Mouse (Mus musculus): Measurements from ENCODE around the gene Pbld2. TPM values are rescaled to one million over a fixed set of nuclear protein-coding genes. Genes with fewer than 3 reads are reported as not detected.

The Pbld2 gene
- polyA plus RNA-seq, 1 experiment from 2014 or later = 0.94 TPM

DNA sequence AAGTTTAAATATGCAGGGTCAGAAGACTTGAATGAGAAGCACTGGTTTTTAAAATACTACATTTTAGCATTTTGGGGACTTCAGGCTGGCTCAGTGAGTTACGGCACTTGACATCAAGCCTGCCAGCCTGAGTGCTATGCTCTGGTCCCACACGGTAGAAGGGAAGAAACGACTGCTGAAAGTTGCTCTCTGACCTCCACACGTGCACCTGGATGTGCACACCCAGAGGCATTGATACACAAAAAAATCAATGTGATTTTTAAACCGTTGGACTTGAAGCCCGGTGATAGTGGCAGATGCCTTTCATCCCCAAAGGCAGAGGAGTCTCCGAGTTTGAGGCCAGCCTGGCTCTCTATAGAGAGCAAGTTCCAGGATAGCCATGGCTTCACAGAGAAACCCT lies 67.8 kb downstream of the Pbld2 start:
- 73% methylated on average over 7 of the region's 7 CpGs for WGBS
- peaks cover 39% of the 10 kb centered on the region for H3K4me1 ChIP-seq

GRCm38 (mm10) chr10:63092616-63093550 lies 68.8 kb downstream of the Pbld2 start:
- Histone ChIP-seq H3K9me3 (replicated peaks) (no peaks in the 10 kb centered on the region), H3K4me1 (peaks cover 46% of the 10 kb centered on the region), H3K36me3 (no peaks in the 10 kb centered on the region), H3K27me3 (ENCODE audit: low read depth, poor library complexity, severe bottlenecking) (peaks cover 31% of the 10 kb centered on the region), H3K4me3 (no peak overlapping the region), H3K27ac (no peak overlapping the region)
- WGBS = 72% methylated on average over 10 of the region's 10 CpGs
- DNase-seq (ENCODE audit: low spot score) = no peak

More for the DNA sequence above, 67.8 kb downstream of the Pbld2 start:
- Histone ChIP-seq H3K9me3 (replicated peaks) (no peaks in the 10 kb centered on the region), H3K27ac (no peak overlapping the region), H3K4me3 (no peak overlapping the region), H3K27me3 (ENCODE audit: low read depth, poor library complexity, severe bottlenecking) (peaks cover 26% of the 10 kb centered on the region), H3K36me3 (no peaks in the 10 kb centered on the region)
- DNase-seq (ENCODE audit: low spot score) = no peak

- Histone ChIP-seq H3K27me3 (ENCODE audit: low read depth, poor library complexity, severe bottlenecking) (peaks cover 43% of the 10 kb centered on the region), H3K4me3 (no peak overlapping the region), H3K36me3 (no peaks in the 10 kb centered on the region), H3K4me1 (peaks cover 46% of the 10 kb centered on the region), H3K27ac (no peak overlapping the region), H3K9me3 (replicated peaks) (no peaks in the 10 kb centered on the region)
- WGBS = 42% methylated on average over 2 of the region's 2 CpGs
- DNase-seq (ENCODE audit: low spot score) = no peak
These were observed 72.6 kb downstream of the Pbld2 start for GRCm38 (mm10) chr10:63096757-63097156.

GRCm38 (mm10) chr10:63098191-63098590 lies 74.1 kb downstream of the Pbld2 start:
- Histone ChIP-seq H3K9me3 (replicated peaks) (no peaks in the 10 kb centered on the region), H3K36me3 (no peaks in the 10 kb centered on the region), H3K27me3 (ENCODE audit: low read depth, poor library complexity, severe bottlenecking) (peaks cover 48% of the 10 kb centered on the region), H3K4me1 (peaks cover 42% of the 10 kb centered on the region), H3K4me3 (no peak overlapping the region), H3K27ac (no peak overlapping the region)
- DNase-seq (ENCODE audit: low spot score) = no peak
- 75% methylated on average over 12 of the region's 12 CpGs for WGBS

GRCm38 (mm10) chr10:63099521-63099920 lies 75.4 kb downstream of the Pbld2 start, which contains the start of gene Atoh7:
Gene Atoh7, plus strand, starts transcription at chr10:63099651.
- H3K9me3 ChIP-seq (replicated peaks) = no peaks in the 10 kb centered on the region
- peak within 1 kb of the TSS; percentile 66 for H3K4me3 ChIP-seq
- H3K4me1 ChIP-seq = peaks cover 41% of the 10 kb centered on the region
- H3K36me3 ChIP-seq = no peaks in the 10 kb centered on the region
- peak; percentile 42 for DNase-seq (ENCODE audit: low spot score)
- H3K27me3 ChIP-seq (ENCODE audit: low read depth, poor library complexity, severe bottlenecking) = peaks cover 48% of the 10 kb centered on the region
- WGBS = 3% methylated on average over 16 of the region's 16 CpGs
- H3K27ac ChIP-seq = peak within 1 kb of the TSS; percentile 78

DNA sequence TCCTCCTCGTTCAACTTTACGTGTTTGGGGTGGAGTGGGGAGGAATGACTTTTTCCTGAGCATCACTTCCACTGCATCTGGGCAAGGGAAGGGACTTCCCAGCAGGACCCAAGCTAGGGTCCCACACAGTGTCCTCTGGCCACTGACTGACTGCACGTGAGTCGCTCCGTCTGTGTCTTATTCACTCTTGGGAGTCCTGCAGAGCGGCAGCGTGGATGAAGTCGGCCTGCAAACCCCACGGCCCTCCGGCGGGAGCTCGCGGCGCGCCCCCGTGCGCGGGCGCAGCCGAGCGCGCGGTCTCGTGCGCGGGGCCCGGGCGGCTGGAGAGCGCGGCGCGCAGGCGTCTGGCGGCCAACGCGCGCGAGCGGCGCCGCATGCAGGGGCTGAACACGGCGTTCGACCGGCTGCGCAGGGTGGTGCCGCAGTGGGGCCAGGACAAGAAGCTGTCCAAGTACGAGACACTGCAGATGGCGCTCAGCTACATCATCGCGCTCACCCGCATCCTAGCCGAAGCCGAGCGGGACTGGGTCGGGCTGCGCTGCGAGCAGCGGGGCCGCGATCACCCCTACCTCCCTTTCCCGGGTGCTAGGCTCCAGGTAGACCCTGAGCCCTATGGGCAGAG lies 75.9 kb downstream of the Pbld2 start:
- peak overlapping the region; percentile 78 for H3K27ac ChIP-seq
- H3K36me3 ChIP-seq = no peaks in the 10 kb centered on the region
- DNase-seq (ENCODE audit: low spot score) = peak; percentile 73
- peaks cover 48% of the 10 kb centered on the region for H3K27me3 ChIP-seq (ENCODE audit: low read depth, poor library complexity, severe bottlenecking)
- under 1% methylated on average over 62 of the region's 62 CpGs for WGBS
- peak overlapping the region; percentile 66 for H3K4me3 ChIP-seq
- no peaks in the 10 kb centered on the region for H3K9me3 ChIP-seq (replicated peaks)
- H3K4me1 ChIP-seq = peaks cover 39% of the 10 kb centered on the region

DNA sequence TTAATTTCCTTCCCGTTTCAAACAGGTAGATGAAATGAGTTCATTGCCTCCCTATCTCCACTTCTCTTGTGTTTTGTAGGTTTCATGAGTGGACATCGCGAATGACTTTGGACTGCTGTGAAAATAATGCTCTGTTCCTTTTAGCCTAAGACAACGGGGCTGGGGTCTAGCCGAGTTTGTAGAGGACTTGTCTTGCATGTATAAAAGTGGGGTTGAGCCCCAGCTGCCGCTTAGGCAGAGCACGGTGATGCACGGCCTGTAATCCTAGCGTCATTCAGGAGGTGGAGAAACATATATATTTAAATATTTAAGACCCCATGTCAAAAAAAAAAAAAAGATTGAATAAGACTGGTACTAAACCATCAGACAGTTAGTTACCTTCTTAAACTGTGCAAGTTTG lies 76.5 kb downstream of the Pbld2 start:
- Histone ChIP-seq H3K27me3 (ENCODE audit: low read depth, poor library complexity, severe bottlenecking) (peaks cover 48% of the 10 kb centered on the region), H3K36me3 (no peaks in the 10 kb centered on the region), H3K9me3 (replicated peaks) (no peaks in the 10 kb centered on the region), H3K27ac (no peak overlapping the region), H3K4me1 (peaks cover 33% of the 10 kb centered on the region), H3K4me3 (peak overlapping the region; percentile 66)
- DNase-seq (ENCODE audit: low spot score) = no peak
- WGBS = 19% methylated on average over 9 of the region's 9 CpGs

Other genes starting within 250 kb of the Pbld2 start
- 143 and 175 TPM in 2 replicates for gene Ccar1, start 232.0 kb upstream of the Pbld2 start, polyA plus RNA-seq (2016; fragmentation: Nextera tagmentation; extraction: Ambion mirVana)
- gene Tet1, start 115.3 kb upstream of the Pbld2 start, polyA plus RNA-seq (2016; fragmentation: Nextera tagmentation; extraction: Ambion mirVana) = 26.5 and 30.6 TPM in 2 replicates
- gene Slc25a16, start 103.7 kb upstream of the Pbld2 start, polyA plus RNA-seq (2016; fragmentation: Nextera tagmentation; extraction: Ambion mirVana) = 8.8 and 11.3 TPM in 2 replicates
- gene Dna2, start 77.3 kb upstream of the Pbld2 start, polyA plus RNA-seq (2016; fragmentation: Nextera tagmentation; extraction: Ambion mirVana) = 38.9 and 40.7 TPM in 2 replicates
- 20.5 and 23.9 TPM in 2 replicates for gene Rufy2, start 44.1 kb upstream of the Pbld2 start, polyA plus RNA-seq (2016; fragmentation: Nextera tagmentation; extraction: Ambion mirVana)
- gene Hnrnph3, start 98 bp upstream of the Pbld2 start, polyA plus RNA-seq (2016; fragmentation: Nextera tagmentation; extraction: Ambion mirVana) = 162 and 170 TPM in 2 replicates
- 1.9 and 2.4 TPM in 2 replicates for gene Pbld1, start 35.8 kb downstream of the Pbld2 start, polyA plus RNA-seq (2016; fragmentation: Nextera tagmentation; extraction: Ambion mirVana)
- gene Atoh7, start 75.3 kb downstream of the Pbld2 start, polyA plus RNA-seq (2016; fragmentation: Nextera tagmentation; extraction: Ambion mirVana) = 0.14 TPM in 2 replicates
- gene Mypn, start 179.6 kb downstream of the Pbld2 start, polyA plus RNA-seq (2016; fragmentation: Nextera tagmentation; extraction: Ambion mirVana) = 0.19 and 0.25 TPM in 2 replicates
- gene Herc4, start 219.5 kb downstream of the Pbld2 start, polyA plus RNA-seq (2016; fragmentation: Nextera tagmentation; extraction: Ambion mirVana) = 44.3 and 48.6 TPM in 2 replicates

Data from limb, embryonic 10.5 days (tissue).